Mouse (Mus musculus) E14TG2a.4 (cell line): ENCODE measurements around the gene Rab3d.
A peak's percentile ranks its signal among the peaks of the same experiment; 100 is the strongest.
"Not testable (repeated sequence)": the region's sequence is repeated elsewhere in the genome, so short reads cannot be mapped to it uniquely, and the experiment has no call there.

Experiments
- H3K27me3 ChIP-seq: 2 replicates; pipeline ENCODE4 v1.6.1; 2014; ENCODE audit warnings: low read length, control low read depth; ENCODE audit not compliant: insufficient read depth
- H3K36me3 ChIP-seq: 2 replicates; pipeline ENCODE4 v1.6.1; 2014; ENCODE audit warnings: low read length, control low read depth; ENCODE audit not compliant: insufficient read depth
- H3K4me1 ChIP-seq: replicated peaks from 2 replicates; pipeline ENCODE4 v1.6.1; 2014; ENCODE audit warnings: low read depth, low read length, control low read depth
- H3K4me3 ChIP-seq: replicated peaks from 2 replicates; pipeline ENCODE4 v1.5.1; 2014; ENCODE audit warnings: mild to moderate bottlenecking, low read length
- H3K9me3 ChIP-seq: 2 replicates; pipeline ENCODE4 v1.6.1; 2014; ENCODE audit warnings: low read length, control low read depth
- CTCF ChIP-seq: conservative IDR thresholded peaks from 2 replicates; pipeline ENCODE4 v1.5.1; 2014; ENCODE audit warnings: low read length
- NANOG ChIP-seq: IDR thresholded peaks from 2 replicates; pipeline ENCODE4 v1.6.1; 2014; ENCODE audit warnings: borderline replicate concordance, low read length, mixed read lengths
- POU5F1 ChIP-seq: IDR thresholded peaks from 2 replicates; pipeline ENCODE4 v1.6.1; 2014; ENCODE audit warnings: low read length, borderline replicate concordance

Rab3d gene

GRCm38 (mm10) chr9:21908216-21908615 is 9.8 kb downstream of the Rab3d start:
- Histone ChIP-seq H3K4me1 (peaks cover 12% of the 10 kb centered on the region), H3K27me3 (no peaks in the 10 kb centered on the region), H3K9me3 (no peaks in the 10 kb centered on the region), H3K4me3 (no peak overlapping the region), H3K36me3 (peaks cover 9% of the 10 kb centered on the region; the same call in 1 of the 2 replicates)
- TF ChIP-seq CTCF: no peak
- TF ChIP-seq NANOG: no peak
- TF ChIP-seq POU5F1: no peak

- Histone ChIP-seq H3K4me1 (peaks cover 18% of the 10 kb centered on the region), H3K36me3 (no peaks in the 10 kb centered on the region), H3K9me3 (peaks cover 9% of the 10 kb centered on the region; the same call in 1 of the 2 replicates), H3K4me3 (no peak overlapping the region), H3K27me3 (no peaks in the 10 kb centered on the region)
- TF ChIP-seq CTCF: no peak
- TF ChIP-seq NANOG: no peak
- TF ChIP-seq POU5F1: no peak
Measured at GRCm38 (mm10) chr9:21904031-21904430, 14.0 kb downstream of the Rab3d start.

- no peak for TF ChIP-seq NANOG
- no peak for TF ChIP-seq POU5F1
- TF ChIP-seq CTCF: no peak
- Histone ChIP-seq H3K4me1 (peaks cover 18% of the 10 kb centered on the region), H3K36me3 (no peaks in the 10 kb centered on the region), H3K27me3 (no peaks in the 10 kb centered on the region), H3K9me3 (peaks cover 9% of the 10 kb centered on the region; the same call in 1 of the 2 replicates), H3K4me3 (peak overlapping the region; percentile 68)
Measured at GRCm38 (mm10) chr9:21901223-21901820, 16.7 kb downstream of the Rab3d start.

GRCm38 (mm10) chr9:21889229-21889628 is 28.8 kb downstream of the Rab3d start:
- no peak for TF ChIP-seq POU5F1
- TF ChIP-seq NANOG: no peak
- TF ChIP-seq CTCF: no peak
- Histone ChIP-seq H3K36me3 (no peaks in the 10 kb centered on the region), H3K4me1 (peaks cover 8% of the 10 kb centered on the region), H3K4me3 (no peak overlapping the region), H3K27me3 (no peaks in the 10 kb centered on the region), H3K9me3 (peaks cover 36% of the 10 kb centered on the region)

- no peaks in the 10 kb centered on the region; the same call in 1 of the 2 replicates for H3K27me3 ChIP-seq
- H3K4me3 ChIP-seq: no peak overlapping the region
- peaks cover 35% of the 10 kb centered on the region for H3K9me3 ChIP-seq
- H3K36me3 ChIP-seq: no peaks in the 10 kb centered on the region
- no peak for TF ChIP-seq NANOG
- peak; percentile 37 for TF ChIP-seq CTCF
- H3K4me1 ChIP-seq: peaks cover 7% of the 10 kb centered on the region
Measured at GRCm38 (mm10) chr9:21876601-21877000, 41.4 kb downstream of the Rab3d start.

- Histone ChIP-seq H3K27me3 (no peaks in the 10 kb centered on the region; the same call in 1 of the 2 replicates), H3K4me1 (peaks cover 19% of the 10 kb centered on the region), H3K36me3 (no peaks in the 10 kb centered on the region), H3K4me3 (no peak overlapping the region), H3K9me3 (peaks cover 17% of the 10 kb centered on the region)
- TF ChIP-seq POU5F1 (no peak), CTCF (no peak), NANOG (no peak)
Measured at GRCm38 (mm10) chr9:21872204-21872603, 45.8 kb downstream of the Rab3d start.

GRCm38 (mm10) chr9:21870879-21871524 is 47.0 kb downstream of the Rab3d start:
- no peak overlapping the region for H3K4me3 ChIP-seq
- peaks cover 31% of the 10 kb centered on the region for H3K4me1 ChIP-seq
- H3K36me3 ChIP-seq: no peaks in the 10 kb centered on the region
- peaks cover 5% of the 10 kb centered on the region; the same call in 1 of the 2 replicates for H3K9me3 ChIP-seq
- peak; percentile 97 for TF ChIP-seq CTCF
- no peak for TF ChIP-seq NANOG
- H3K27me3 ChIP-seq: no peaks in the 10 kb centered on the region; the same call in 1 of the 2 replicates

GRCm38 (mm10) chr9:21869290-21869689 is 48.7 kb downstream of the Rab3d start:
- peak; percentile 38; the same call in 1 of the 2 replicates for TF ChIP-seq CTCF
- H3K36me3 ChIP-seq, H3K4me3 ChIP-seq, H3K27me3 ChIP-seq, H3K9me3 ChIP-seq: not testable (repeated sequence)
- H3K4me1 ChIP-seq: peaks cover 44% of the 10 kb centered on the region
